Mouse (Mus musculus) midbrain, embryonic 10.5 days (tissue): ENCODE measurements around the gene Aff3. TPM values are rescaled to one million over a fixed set of nuclear protein-coding genes. Genes with fewer than 3 reads are reported as not detected.

Experiments
- DNase-seq: peaks from one replicate; pipeline ENCODE4 v3.0.0-alpha.2; 2017; ENCODE audit warnings: low spot score
- H3K27ac ChIP-seq: fragments of 300-500 bp; sonication (generic); replicated peaks from 2 replicates; pipeline ENCODE4 v1.5.1; 2016; ENCODE audit warnings: mild to moderate bottlenecking
- H3K27me3 ChIP-seq: fragments of 300-500 bp; sonication (generic); 2 replicates; pipeline ENCODE4 v1.6.1; 2016; ENCODE audit warnings: low read depth, mild to moderate bottlenecking; ENCODE audit not compliant: poor library complexity, severe bottlenecking
- H3K36me3 ChIP-seq: fragments of 300-500 bp; sonication (generic); 2 replicates; pipeline ENCODE4 v1.6.1; 2016; ENCODE audit warnings: mild to moderate bottlenecking, moderate library complexity
- H3K4me1 ChIP-seq: fragments of 300-500 bp; sonication (generic); 2 replicates; pipeline ENCODE4 v1.6.1; 2016
- H3K4me3 ChIP-seq: fragments of 300-500 bp; sonication (generic); 2 replicates; pipeline ENCODE4 v1.5.1; 2016; ENCODE audit warnings: mild to moderate bottlenecking, moderate library complexity
- H3K9me3 ChIP-seq: fragments of 300-500 bp; sonication (generic); replicated peaks from 2 replicates; pipeline ENCODE4 v1.6.1; 2016; ENCODE audit warnings: mild to moderate bottlenecking
- WGBS: fragments of 180-500 bp; shearing (Covaris S2); methylation state at CpG from one replicate; pipeline ENCODE4 v1.1.7; 2016; 5-methylcytosine and 5-hydroxymethylcytosine counted together
- polyA plus RNA-seq: library from polyadenylated mRNA; unstranded; fragments of >200 nt; fragmentation: Nextera tagmentation; extraction: Ambion mirVana; gene quantifications from 2 replicates; pipeline ENCODE4 v1.2.1, GENCODE M21; 2016

The Aff3 gene
- polyA plus RNA-seq, 1 experiment from 2014 or later: 3.0 TPM

- 92% methylated on average over 2 of the region's 2 CpGs for WGBS
- no peaks in the 10 kb centered on the region for H3K36me3 ChIP-seq
Measured at GRCm38 (mm10) chr1:38320971-38321305, 343.8 kb downstream of the Aff3 start.

GRCm38 (mm10) chr1:38320126-38320970 is 344.4 kb downstream of the Aff3 start:
- Histone ChIP-seq H3K27ac (no peak overlapping the region), H3K9me3 (no peaks in the 10 kb centered on the region), H3K27me3 (no peaks in the 10 kb centered on the region), H3K4me1 (peaks cover 7% of the 10 kb centered on the region; the same call in 1 of the 2 replicates), H3K4me3 (no peak overlapping the region), H3K36me3 (no peaks in the 10 kb centered on the region)
- no peak for DNase-seq
- WGBS: 78% methylated on average over 16 of the region's 16 CpGs

More at GRCm38 (mm10) chr1:38320971-38321305, 343.8 kb downstream of the Aff3 start:
- Histone ChIP-seq H3K4me3 (no peak overlapping the region), H3K27me3 (no peaks in the 10 kb centered on the region), H3K4me1 (peaks cover 7% of the 10 kb centered on the region; the same call in 1 of the 2 replicates), H3K9me3 (no peaks in the 10 kb centered on the region), H3K27ac (no peak overlapping the region)
- no peak for DNase-seq

GRCm38 (mm10) chr1:38318614-38319013 is 346.1 kb downstream of the Aff3 start:
- Histone ChIP-seq H3K27ac (no peak overlapping the region), H3K27me3 (no peaks in the 10 kb centered on the region), H3K4me3 (no peak overlapping the region), H3K4me1 (peaks cover 7% of the 10 kb centered on the region; the same call in 1 of the 2 replicates), H3K36me3 (no peaks in the 10 kb centered on the region), H3K9me3 (no peaks in the 10 kb centered on the region)
- no peak for DNase-seq
- 88% methylated on average over 2 of the region's 2 CpGs for WGBS

- no peak overlapping the region for H3K4me3 ChIP-seq
- no peaks in the 10 kb centered on the region for H3K36me3 ChIP-seq
- H3K27me3 ChIP-seq: no peaks in the 10 kb centered on the region
- H3K9me3 ChIP-seq: no peaks in the 10 kb centered on the region
- DNase-seq: no peak
- WGBS: 77% methylated on average over 4 of the region's 4 CpGs
- H3K27ac ChIP-seq: no peak overlapping the region
- H3K4me1 ChIP-seq: peaks cover 7% of the 10 kb centered on the region; the same call in 1 of the 2 replicates
Measured at GRCm38 (mm10) chr1:38315992-38316391, 348.8 kb downstream of the Aff3 start.

- H3K4me1 ChIP-seq: no peaks in the 10 kb centered on the region
- no peaks in the 10 kb centered on the region for H3K9me3 ChIP-seq
- no peak overlapping the region for H3K27ac ChIP-seq
- no peaks in the 10 kb centered on the region for H3K27me3 ChIP-seq
- 89% methylated on average over 8 of the region's 8 CpGs for WGBS
- DNase-seq: no peak
- no peaks in the 10 kb centered on the region for H3K36me3 ChIP-seq
- no peak overlapping the region for H3K4me3 ChIP-seq
Measured at GRCm38 (mm10) chr1:38310496-38310895, 354.3 kb downstream of the Aff3 start.

- Histone ChIP-seq H3K36me3 (no peaks in the 10 kb centered on the region), H3K9me3 (no peaks in the 10 kb centered on the region), H3K27me3 (no peaks in the 10 kb centered on the region), H3K4me3 (no peak overlapping the region), H3K4me1 (no peaks in the 10 kb centered on the region), H3K27ac (no peak overlapping the region)
- no peak for DNase-seq
- 95% methylated on average over 4 of the region's 4 CpGs for WGBS
Measured at GRCm38 (mm10) chr1:38310076-38310475, 354.7 kb downstream of the Aff3 start.

- Histone ChIP-seq H3K4me1 (no peaks in the 10 kb centered on the region), H3K27me3 (no peaks in the 10 kb centered on the region), H3K36me3 (no peaks in the 10 kb centered on the region), H3K9me3 (no peaks in the 10 kb centered on the region), H3K27ac (no peak overlapping the region), H3K4me3 (no peak overlapping the region)
- 92% methylated on average over 8 of the region's 8 CpGs for WGBS
- DNase-seq: no peak
Measured at GRCm38 (mm10) chr1:38309341-38309740, 355.4 kb downstream of the Aff3 start.

- no peaks in the 10 kb centered on the region for H3K27me3 ChIP-seq
- no peak for DNase-seq
- no peak overlapping the region for H3K27ac ChIP-seq
- no peaks in the 10 kb centered on the region for H3K9me3 ChIP-seq
- no peak overlapping the region for H3K4me3 ChIP-seq
- no peaks in the 10 kb centered on the region for H3K36me3 ChIP-seq
- no peaks in the 10 kb centered on the region for H3K4me1 ChIP-seq
- WGBS: 76% methylated on average over 3 of the region's 3 CpGs
Measured at GRCm38 (mm10) chr1:38308705-38308996, 356.1 kb downstream of the Aff3 start.

- H3K4me3 ChIP-seq: no peak overlapping the region
- H3K27ac ChIP-seq: no peak overlapping the region
- DNase-seq: no peak
- 79% methylated on average over 7 of the region's 7 CpGs for WGBS
- no peaks in the 10 kb centered on the region for H3K9me3 ChIP-seq
- H3K4me1 ChIP-seq: no peaks in the 10 kb centered on the region
- H3K36me3 ChIP-seq: no peaks in the 10 kb centered on the region
- H3K27me3 ChIP-seq: no peaks in the 10 kb centered on the region
Measured at GRCm38 (mm10) chr1:38307821-38308704, 356.7 kb downstream of the Aff3 start.

- Histone ChIP-seq H3K27ac (no peak overlapping the region), H3K4me3 (no peak overlapping the region), H3K4me1 (no peaks in the 10 kb centered on the region), H3K27me3 (no peaks in the 10 kb centered on the region), H3K9me3 (no peaks in the 10 kb centered on the region), H3K36me3 (no peaks in the 10 kb centered on the region)
- 91% methylated on average over 11 of the region's 11 CpGs for WGBS
- no peak for DNase-seq
Measured at GRCm38 (mm10) chr1:38307234-38307633, 357.5 kb downstream of the Aff3 start.

GRCm38 (mm10) chr1:38306146-38306545 is 358.6 kb downstream of the Aff3 start:
- WGBS: 94% methylated on average over 7 of the region's 7 CpGs
- H3K27me3 ChIP-seq: no peaks in the 10 kb centered on the region
- no peak for DNase-seq

GRCm38 (mm10) chr1:38304376-38304775 is 360.4 kb downstream of the Aff3 start:
- no peak for DNase-seq
- no peaks in the 10 kb centered on the region for H3K4me1 ChIP-seq
- H3K9me3 ChIP-seq: no peaks in the 10 kb centered on the region
- no peak overlapping the region for H3K27ac ChIP-seq
- H3K27me3 ChIP-seq: no peaks in the 10 kb centered on the region
- no peak overlapping the region for H3K4me3 ChIP-seq
- no peaks in the 10 kb centered on the region for H3K36me3 ChIP-seq
- 93% methylated on average over 11 of the region's 11 CpGs for WGBS

More at GRCm38 (mm10) chr1:38306146-38306545, 358.6 kb downstream of the Aff3 start:
- no peak overlapping the region for H3K27ac ChIP-seq
- H3K9me3 ChIP-seq: no peaks in the 10 kb centered on the region
- no peaks in the 10 kb centered on the region for H3K36me3 ChIP-seq
- no peak overlapping the region for H3K4me3 ChIP-seq
- no peaks in the 10 kb centered on the region for H3K4me1 ChIP-seq

GRCm38 (mm10) chr1:38298291-38298690 is 366.5 kb downstream of the Aff3 start:
- no peak for DNase-seq
- no peak overlapping the region for H3K4me3 ChIP-seq
- H3K4me1 ChIP-seq: no peaks in the 10 kb centered on the region
- H3K27me3 ChIP-seq: no peaks in the 10 kb centered on the region
- H3K9me3 ChIP-seq: no peaks in the 10 kb centered on the region
- WGBS: 73% methylated on average over 3 of the region's 3 CpGs
- no peak overlapping the region for H3K27ac ChIP-seq
- no peaks in the 10 kb centered on the region for H3K36me3 ChIP-seq
